Mouse (Mus musculus): Measurements from ENCODE around the gene Ifi47. TPM values are rescaled to one million over a fixed set of nuclear protein-coding genes. Genes with fewer than 3 reads are reported as not detected.

Ifi47 gene
- total and polyA plus RNA-seq, 3 experiments, result 2.3 to 6.2 (median 2.7) TPM

- no peak for DNase-seq (ENCODE audit: extremely low read depth)
- Histone ChIP-seq H3K4me3 (replicated peaks in 1 of 3; ENCODE audit: low read depth in 2 of 3, low read length in 2 of 3, poor library complexity in 1 of 3) (no peak overlapping the region), H3K4me1 (ENCODE audit: control insufficient read depth in 1 of 2, insufficient read depth in 2 of 2) (peaks cover 0 to 9% of the 10 kb centered on the region in 2 experiments; a peak in 2 of 4 replicates), H3K9ac (ENCODE audit: insufficient read depth, low read depth) (no peak overlapping the region), H3K79me2 (replicated peaks; ENCODE audit: control insufficient read depth, extremely low read depth, insufficient read depth, poor library complexity, severe bottlenecking) (no peaks in the 10 kb centered on the region), H3K27me3 (replicated peaks) (no peaks in the 10 kb centered on the region), H3K9me3 (replicated peaks; ENCODE audit: low read length) (peaks cover 2% of the 10 kb centered on the region), H3K4me2 (ENCODE audit: insufficient read depth, low read depth, poor library complexity, severe bottlenecking) (no peak overlapping the region), H3K27ac (ENCODE audit: insufficient read depth, low read depth) (no peak overlapping the region), H3K36me3 (replicated peaks in 1 of 2; ENCODE audit: control insufficient read depth in 1 of 2, insufficient read depth in 1 of 2, low read length in 1 of 2) (no peaks in the 10 kb centered on the region)
- dilution Hi-C loops (cut with MboI; ENCODE audit: extremely low pct_ligation_motif_present, extremely low pct_unique_long_range_greater_than_20kb, low sequenced_read_pairs) (no loop called here), in situ Hi-C loops (cut with MboI; ENCODE audit: low pct_ligation_motif_present, low pct_unique_long_range_greater_than_20kb, low sequenced_read_pairs) (loop anchor here (25.0 kb wide), 1 partner anchor 138 kb away; no protein-coding TSS in a partner anchor)
- peak; percentile 94 for TF ChIP-seq MAFK (IDR thresholded peaks at IDR 0.05; ENCODE audit: insufficient replicate concordance, low read length)
- TF ChIP-seq SMC3 (IDR thresholded peaks at IDR 0.05; ENCODE audit: low read depth, low read length), result no peak
Observed at GRCm38 (mm10) chr11:49124169-49124568, 47.8 kb downstream of the Ifi47 start.

- Histone ChIP-seq H3K9me3 (replicated peaks; ENCODE audit: low read length) (no peaks in the 10 kb centered on the region), H3K4me2 (ENCODE audit: insufficient read depth, low read depth, poor library complexity, severe bottlenecking) (no peak within 1 kb of the TSS), H3K4me1 (ENCODE audit: control insufficient read depth in 1 of 2, insufficient read depth in 2 of 2) (no peaks in the 10 kb centered on the region), H3K9ac (ENCODE audit: insufficient read depth, low read depth) (no peak within 1 kb of the TSS), H3K36me3 (replicated peaks in 1 of 2; ENCODE audit: control insufficient read depth in 1 of 2, insufficient read depth in 1 of 2, low read length in 1 of 2) (no peaks in the 10 kb centered on the region), H3K27ac (ENCODE audit: insufficient read depth, low read depth) (no peak within 1 kb of the TSS), H3K79me2 (replicated peaks; ENCODE audit: control insufficient read depth, extremely low read depth, insufficient read depth, poor library complexity, severe bottlenecking) (no peaks in the 10 kb centered on the region), H3K4me3 (replicated peaks in 1 of 3; ENCODE audit: low read depth in 2 of 3, low read length in 2 of 3, poor library complexity in 1 of 3) (no peak within 1 kb of the TSS), H3K27me3 (replicated peaks) (no peaks in the 10 kb centered on the region)
- in situ Hi-C loops (cut with MboI; ENCODE audit: low pct_ligation_motif_present, low pct_unique_long_range_greater_than_20kb, low sequenced_read_pairs), result no loop called here
- TF ChIP-seq MYC (IDR thresholded peaks at IDR 0.05; ENCODE audit: low read depth, low read length) (no peak), ETS1 (conservative IDR thresholded peaks at IDR 0.05; ENCODE audit: low read depth, low read length) (no peak), KAT2A (IDR thresholded peaks at IDR 0.05; ENCODE audit: insufficient replicate concordance, low read length) (no peak), JUN (IDR thresholded peaks at IDR 0.05; ENCODE audit: insufficient read depth, low read depth, low read length) (no peak), ZC3H11A (IDR thresholded peaks at IDR 0.05; ENCODE audit: low read depth, low read length) (no peak), SMC3 (IDR thresholded peaks at IDR 0.05; ENCODE audit: low read depth, low read length) (no peak), ZMIZ1 (IDR thresholded peaks at IDR 0.05; ENCODE audit: low read depth, low read length) (no peak), SIN3A (IDR thresholded peaks at IDR 0.05; ENCODE audit: low read length) (no peak), HCFC1 (IDR thresholded peaks at IDR 0.05; ENCODE audit: low read depth, low read length) (no peak), RAD21 (IDR thresholded peaks at IDR 0.05; ENCODE audit: low read depth, low read length) (no peak), MXI1 (IDR thresholded peaks at IDR 0.05; ENCODE audit: low read depth, low read length) (no peak), NRF1 (IDR thresholded peaks at IDR 0.05; ENCODE audit: low read depth, low read length) (no peak), PAX5 (IDR thresholded peaks at IDR 0.05; ENCODE audit: low read length) (no peak)
- DNase-seq (ENCODE audit: extremely low read depth), result no peak
- dilution Hi-C loops (cut with MboI; ENCODE audit: extremely low pct_ligation_motif_present, extremely low pct_unique_long_range_greater_than_20kb, low sequenced_read_pairs), result no loop called here
Observed at GRCm38 (mm10) chr11:49141974-49142373, 65.6 kb downstream of the Ifi47 start, which contains the start of gene Olfr1395. TSS of gene Olfr1395 (plus strand) at chr11:49142274.

Other genes starting within 250 kb of the Ifi47 start
- 6.8 and 7.1 TPM in 2 replicates for gene Gm12184, start 249.9 kb upstream of the Ifi47 start, total RNA-seq (2012; rRNA removed)
- gene Gm12184, start 249.9 kb upstream of the Ifi47 start, total RNA-seq (2014; rRNA removed), result 51.6 and 61.0 TPM in 2 replicates
- 5.6 and 17.1 TPM in 2 replicates for gene Gm12184, start 249.9 kb upstream of the Ifi47 start, polyA plus RNA-seq (2012; ENCODE audit: insufficient read length, low read depth)
- 25.7 and 35.0 TPM in 2 replicates for gene Irgm1, start 204.9 kb upstream of the Ifi47 start, total RNA-seq (2012; rRNA removed)
- 58.1 and 63.8 TPM in 2 replicates for gene Irgm1, start 204.9 kb upstream of the Ifi47 start, total RNA-seq (2014; rRNA removed)
- gene Irgm1, start 204.9 kb upstream of the Ifi47 start, polyA plus RNA-seq (2012; ENCODE audit: insufficient read length, low read depth), result 49.0 and 52.2 TPM in 2 replicates
- gene Gm5431, start 174.4 kb upstream of the Ifi47 start, total RNA-seq (2012; rRNA removed), result 0.89 and 0.97 TPM in 2 replicates
- gene Gm5431, start 174.4 kb upstream of the Ifi47 start, total RNA-seq (2014; rRNA removed), result 1.7 and 2.0 TPM in 2 replicates
- 3.1 and 4.9 TPM in 2 replicates for gene Gm5431, start 174.4 kb upstream of the Ifi47 start, polyA plus RNA-seq (2012; ENCODE audit: insufficient read length, low read depth)
- 23.5 and 33.5 TPM in 2 replicates for gene Psme2b, start 130.4 kb upstream of the Ifi47 start, total RNA-seq (2012; rRNA removed)
- 78.3 and 80.3 TPM in 2 replicates for gene Psme2b, start 130.4 kb upstream of the Ifi47 start, total RNA-seq (2014; rRNA removed)
- 62.4 and 80.1 TPM in 2 replicates for gene Psme2b, start 130.4 kb upstream of the Ifi47 start, polyA plus RNA-seq (2012; ENCODE audit: insufficient read length, low read depth)
- not detected in 2 replicates for gene Olfr56, start 97.7 kb upstream of the Ifi47 start, total RNA-seq (2012; rRNA removed)
- not detected in 2 replicates for gene Olfr56, start 97.7 kb upstream of the Ifi47 start, total RNA-seq (2014; rRNA removed)
- gene Olfr56, start 97.7 kb upstream of the Ifi47 start, polyA plus RNA-seq (2012; ENCODE audit: insufficient read length, low read depth), result 0.12 TPM in 1 of 2 replicates, not detected in the other
- gene 9930111J21Rik1, start 97.2 kb upstream of the Ifi47 start, total RNA-seq (2012; rRNA removed), result 6.4 and 7.4 TPM in 2 replicates
- 3.4 and 4.3 TPM in 2 replicates for gene 9930111J21Rik1, start 97.2 kb upstream of the Ifi47 start, total RNA-seq (2014; rRNA removed)
- 6.0 and 7.8 TPM in 2 replicates for gene 9930111J21Rik1, start 97.2 kb upstream of the Ifi47 start, polyA plus RNA-seq (2012; ENCODE audit: insufficient read length, low read depth)
- gene Gm12185, start 84.4 kb upstream of the Ifi47 start, total RNA-seq (2012; rRNA removed), result 0.04 TPM in 2 replicates
- 0.08 TPM in 1 of 2 replicates, not detected in the other for gene Gm12185, start 84.4 kb upstream of the Ifi47 start, total RNA-seq (2014; rRNA removed)
- 0.14 and 0.50 TPM in 2 replicates for gene Gm12185, start 84.4 kb upstream of the Ifi47 start, polyA plus RNA-seq (2012; ENCODE audit: insufficient read length, low read depth)
- gene Tgtp1, start 82.4 kb upstream of the Ifi47 start, total RNA-seq (2012; rRNA removed), result 0.04 TPM in 1 of 2 replicates, not detected in the other
- gene Tgtp1, start 82.4 kb upstream of the Ifi47 start, total RNA-seq (2014; rRNA removed), result 0.07 TPM in 1 of 2 replicates, not detected in the other
- gene Tgtp1, start 82.4 kb upstream of the Ifi47 start, polyA plus RNA-seq (2012; ENCODE audit: insufficient read length, low read depth), result 0.21 TPM in 1 of 2 replicates, not detected in the other
- 6.9 and 9.9 TPM in 2 replicates for gene 9930111J21Rik2, start 25.3 kb upstream of the Ifi47 start, total RNA-seq (2012; rRNA removed)
- 18.5 and 21.4 TPM in 2 replicates for gene 9930111J21Rik2, start 25.3 kb upstream of the Ifi47 start, total RNA-seq (2014; rRNA removed)
- gene 9930111J21Rik2, start 25.3 kb upstream of the Ifi47 start, polyA plus RNA-seq (2012; ENCODE audit: insufficient read length, low read depth), result 20.7 and 22.7 TPM in 2 replicates
- gene Tgtp2, start 12.4 kb upstream of the Ifi47 start, total RNA-seq (2012; rRNA removed), result 0.08 TPM in 1 of 2 replicates, not detected in the other
- gene Tgtp2, start 12.4 kb upstream of the Ifi47 start, total RNA-seq (2014; rRNA removed), result 0.07 and 0.43 TPM in 2 replicates
- gene Tgtp2, start 12.4 kb upstream of the Ifi47 start, polyA plus RNA-seq (2012; ENCODE audit: insufficient read length, low read depth), result 0.18 TPM in 1 of 2 replicates, not detected in the other
- gene Olfr1396, start 38.3 kb downstream of the Ifi47 start, total RNA-seq (2012; rRNA removed), result not detected in 2 replicates
- not detected in 2 replicates for gene Olfr1396, start 38.3 kb downstream of the Ifi47 start, total RNA-seq (2014; rRNA removed)
- gene Olfr1396, start 38.3 kb downstream of the Ifi47 start, polyA plus RNA-seq (2012; ENCODE audit: insufficient read length, low read depth), result not detected in 2 replicates
- not detected in 2 replicates for gene Olfr1395, start 65.7 kb downstream of the Ifi47 start, total RNA-seq (2012; rRNA removed)
- not detected in 2 replicates for gene Olfr1395, start 65.7 kb downstream of the Ifi47 start, total RNA-seq (2014; rRNA removed)
- not detected in 2 replicates for gene Olfr1395, start 65.7 kb downstream of the Ifi47 start, polyA plus RNA-seq (2012; ENCODE audit: insufficient read length, low read depth)
- gene Olfr1394, start 77.8 kb downstream of the Ifi47 start, total RNA-seq (2012; rRNA removed), result not detected in 2 replicates
- not detected in 2 replicates for gene Olfr1394, start 77.8 kb downstream of the Ifi47 start, total RNA-seq (2014; rRNA removed)
- gene Olfr1394, start 77.8 kb downstream of the Ifi47 start, polyA plus RNA-seq (2012; ENCODE audit: insufficient read length, low read depth), result not detected in 2 replicates
- gene Btnl9, start 110.6 kb downstream of the Ifi47 start, total RNA-seq (2012; rRNA removed), result 0.17 and 0.34 TPM in 2 replicates
- gene Btnl9, start 110.6 kb downstream of the Ifi47 start, total RNA-seq (2014; rRNA removed), result not detected in 2 replicates
- 0.04 and 0.20 TPM in 2 replicates for gene Btnl9, start 110.6 kb downstream of the Ifi47 start, polyA plus RNA-seq (2012; ENCODE audit: insufficient read length, low read depth)
- gene Zfp62, start 126.7 kb downstream of the Ifi47 start, total RNA-seq (2012; rRNA removed), result 21.3 and 22.6 TPM in 2 replicates
- 38.7 and 48.8 TPM in 2 replicates for gene Zfp62, start 126.7 kb downstream of the Ifi47 start, total RNA-seq (2014; rRNA removed)
- 23.2 and 25.3 TPM in 2 replicates for gene Zfp62, start 126.7 kb downstream of the Ifi47 start, polyA plus RNA-seq (2012; ENCODE audit: insufficient read length, low read depth)
- 83.2 and 118 TPM in 2 replicates for gene Mgat1, start 167.6 kb downstream of the Ifi47 start, total RNA-seq (2012; rRNA removed)
- 63.2 and 67.7 TPM in 2 replicates for gene Mgat1, start 167.6 kb downstream of the Ifi47 start, total RNA-seq (2014; rRNA removed)
- 80.9 and 90.5 TPM in 2 replicates for gene Mgat1, start 167.6 kb downstream of the Ifi47 start, polyA plus RNA-seq (2012; ENCODE audit: insufficient read length, low read depth)
- gene Olfr1393, start 201.7 kb downstream of the Ifi47 start, total RNA-seq (2012; rRNA removed), result 0.04 TPM in 1 of 2 replicates, not detected in the other
- gene Olfr1393, start 201.7 kb downstream of the Ifi47 start, total RNA-seq (2014; rRNA removed), result 0.18 TPM in 1 of 2 replicates, not detected in the other
- gene Olfr1393, start 201.7 kb downstream of the Ifi47 start, polyA plus RNA-seq (2012; ENCODE audit: insufficient read length, low read depth), result 0.08 and 0.10 TPM in 2 replicates
- gene Olfr1392, start 208.7 kb downstream of the Ifi47 start, total RNA-seq (2012; rRNA removed), result not detected in 2 replicates
- not detected in 2 replicates for gene Olfr1392, start 208.7 kb downstream of the Ifi47 start, total RNA-seq (2014; rRNA removed)
- gene Olfr1392, start 208.7 kb downstream of the Ifi47 start, polyA plus RNA-seq (2012; ENCODE audit: insufficient read length, low read depth), result not detected in 2 replicates
- gene Olfr10, start 228.2 kb downstream of the Ifi47 start, total RNA-seq (2012; rRNA removed), result not detected in 2 replicates
- not detected in 2 replicates for gene Olfr10, start 228.2 kb downstream of the Ifi47 start, total RNA-seq (2014; rRNA removed)
- not detected in 2 replicates for gene Olfr10, start 228.2 kb downstream of the Ifi47 start, polyA plus RNA-seq (2012; ENCODE audit: insufficient read length, low read depth)
- gene Olfr1391, start 246.2 kb downstream of the Ifi47 start, total RNA-seq (2012; rRNA removed), result not detected in 2 replicates
- gene Olfr1391, start 246.2 kb downstream of the Ifi47 start, total RNA-seq (2014; rRNA removed), result not detected in 2 replicates
- not detected in 2 replicates for gene Olfr1391, start 246.2 kb downstream of the Ifi47 start, polyA plus RNA-seq (2012; ENCODE audit: insufficient read length, low read depth)

All from CH12.LX (cell line).